Mouse (Mus musculus) CD4-positive, CD25-positive, alpha-beta regulatory T cell (primary cell): ENCODE measurements around the gene Ccer2. TPM values are rescaled to one million over a fixed set of nuclear protein-coding genes. Genes with fewer than 3 reads are reported as not detected.

ENCODE experiments used
- polyA plus RNA-seq: library from polyadenylated mRNA; unstranded; fragments of 100-300 nt; shearing (Covaris generic); gene quantifications from one replicate; pipeline ENCODE4 v1.2.1, GENCODE M21; 2017

The Ccer2 gene
- polyA plus RNA-seq = not detected

DNA sequence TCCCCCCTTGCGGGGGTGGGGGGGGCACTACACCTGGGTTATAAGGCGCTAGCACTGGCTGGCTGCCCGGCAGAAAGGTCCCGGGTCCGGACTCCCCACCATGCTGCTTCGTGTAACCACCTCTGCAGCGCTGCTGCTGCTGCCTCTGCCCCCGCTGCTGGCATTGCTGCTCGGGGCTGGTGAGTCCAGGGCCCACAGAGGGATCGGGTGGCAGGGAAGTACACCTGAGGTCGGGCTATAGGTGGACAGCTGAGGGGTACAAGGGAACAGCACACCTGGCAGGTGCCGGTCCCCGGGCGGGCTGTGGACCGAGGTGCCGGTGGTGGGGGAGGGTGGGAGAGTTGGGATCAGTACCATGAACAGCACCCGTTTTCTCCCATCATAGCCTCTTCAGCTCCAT is at the start of gene Ccer2:
Ccer2 (plus strand) TSS at position 96 of the 400 bp plus-strand sequence.

DNA sequence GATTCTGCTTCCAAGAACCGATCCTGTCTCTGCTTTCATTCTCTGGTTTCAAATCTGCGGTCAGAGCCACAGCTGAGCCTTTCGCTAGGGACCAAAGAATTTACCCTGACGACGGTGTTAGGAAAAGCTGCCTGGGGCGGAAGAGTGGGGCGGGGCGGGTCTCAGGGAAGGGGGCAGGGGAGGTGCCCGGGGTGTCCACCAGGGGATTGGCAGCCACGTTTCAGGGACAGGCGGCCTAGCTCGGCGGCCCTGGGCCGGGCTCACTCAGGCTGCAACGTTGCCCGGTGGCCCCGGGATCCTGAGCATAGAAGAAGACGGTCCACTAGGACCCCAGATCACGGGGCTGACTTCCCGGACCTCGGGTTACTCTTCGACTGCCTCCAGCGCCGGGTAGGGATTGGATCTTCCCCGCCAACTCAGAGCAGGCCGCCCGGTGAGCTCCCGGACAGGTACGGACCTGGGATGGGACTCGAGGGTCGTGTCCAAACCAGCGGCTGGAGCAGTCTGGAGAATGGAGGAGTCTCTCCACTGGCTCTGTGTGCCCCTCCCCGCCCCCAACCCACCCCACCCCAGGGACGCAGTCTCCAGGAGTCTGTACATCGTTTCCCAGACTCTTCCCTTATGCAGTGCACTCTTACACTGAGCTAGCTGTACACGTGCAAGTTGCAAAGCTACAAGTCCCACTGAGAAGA is 39.2 kb upstream of the Ccer2 start, which contains the start of gene Fbxo17:
Fbxo17 (plus strand) TSS at position 215 of the 692 bp plus-strand sequence.

DNA sequence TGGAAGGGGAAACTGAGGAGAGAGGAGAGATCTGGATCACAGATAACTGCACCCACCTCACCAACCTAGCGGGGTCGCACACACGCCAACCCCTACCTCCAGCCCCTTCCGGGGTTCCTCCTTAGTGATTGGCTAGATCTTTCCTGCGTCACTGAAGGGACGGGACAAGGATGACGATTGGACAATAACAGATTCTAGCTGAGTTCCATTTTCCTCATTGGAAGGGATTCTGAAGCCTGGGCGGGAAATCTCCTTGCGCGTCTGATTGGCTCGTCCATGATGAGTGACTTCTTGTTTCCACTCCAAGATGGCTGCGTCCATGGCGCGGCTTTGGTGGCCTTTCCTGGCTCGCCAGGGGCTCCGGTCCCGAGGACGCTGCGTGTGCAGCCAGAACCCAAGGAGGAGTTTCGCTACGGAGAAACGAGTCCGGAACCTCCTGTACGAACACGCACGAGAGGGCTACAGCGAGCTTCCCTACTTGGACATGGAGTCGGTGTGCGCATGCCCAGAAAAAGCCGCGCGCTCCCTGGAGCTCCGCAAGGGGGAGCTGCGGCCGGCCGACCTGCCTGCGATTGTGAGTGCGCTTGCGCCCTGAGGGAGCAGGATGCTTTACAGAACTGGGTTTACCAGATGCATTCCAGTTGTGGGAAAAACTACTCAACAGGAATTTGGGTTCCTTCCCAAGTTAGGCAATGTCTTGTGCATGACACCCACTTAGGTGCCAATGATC is 14.1 kb upstream of the Ccer2 start, which contains the start of the genes Mrps12 and Sars2:
Mrps12 (minus strand) TSS at position 112 of the 730 bp plus-strand sequence.
Sars2 (plus strand) TSS at position 284 of the 730 bp plus-strand sequence.

DNA sequence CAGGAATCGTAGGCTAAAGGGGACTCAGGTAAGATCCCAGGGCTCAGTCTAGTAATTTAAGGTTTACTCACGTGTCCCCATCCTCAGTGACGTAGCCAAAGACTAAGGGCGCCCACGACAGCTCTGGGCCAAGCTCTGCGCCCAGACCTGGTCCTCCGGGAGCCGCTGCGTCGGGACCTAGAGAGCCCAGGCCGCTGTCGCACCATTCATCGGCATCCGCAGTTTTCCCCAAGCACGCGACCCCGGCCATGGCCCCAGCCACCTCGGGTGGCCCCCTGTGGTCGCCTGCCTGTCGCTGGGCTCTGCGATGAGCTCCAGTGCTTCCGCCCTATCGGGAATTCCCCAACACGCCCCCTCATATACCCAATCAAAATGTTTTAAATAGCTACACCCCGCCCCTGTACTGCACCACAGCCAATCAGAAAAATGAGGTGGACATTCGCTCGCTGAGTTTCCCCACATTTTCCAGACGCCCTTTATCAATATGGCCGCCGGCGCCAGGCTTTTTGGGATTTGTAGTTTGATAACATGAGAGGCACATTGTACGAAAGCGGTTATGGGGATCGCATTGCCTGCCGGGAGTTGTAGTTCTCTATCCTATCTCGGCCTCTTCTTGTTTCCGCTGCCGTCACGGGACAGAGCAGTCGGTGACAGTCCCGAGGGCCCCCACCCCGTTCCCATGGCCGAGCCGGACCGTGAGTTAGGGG is 10.4 kb downstream of the Ccer2 start, which contains the start of gene Sirt2:
Sirt2 (plus strand) TSS at position 563 of the 707 bp plus-strand sequence.

DNA sequence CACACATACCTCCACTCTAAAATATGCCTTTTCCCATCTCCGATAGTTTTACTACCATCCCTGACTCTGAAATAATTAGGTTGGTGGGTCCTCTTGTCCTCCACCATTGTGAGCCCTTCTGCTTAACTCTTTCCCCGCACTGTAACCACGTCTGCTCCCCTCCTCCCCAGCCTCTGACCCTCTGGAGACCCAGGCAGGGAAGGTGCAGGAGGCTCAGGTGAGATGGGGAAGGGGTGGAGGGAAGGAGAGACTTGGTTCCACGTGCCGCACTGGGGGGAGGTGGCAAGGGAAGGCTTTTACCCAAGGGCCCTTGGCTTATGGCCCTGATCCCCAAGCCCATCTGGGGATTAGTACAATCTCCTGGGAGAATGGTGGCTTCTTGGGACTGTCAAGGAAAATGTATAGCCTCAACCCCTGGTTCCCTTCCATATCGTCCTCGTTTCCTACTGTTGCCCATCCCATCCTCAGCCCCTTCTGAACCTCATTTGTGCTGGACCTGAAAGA is 11.5 kb downstream of the Ccer2 start, which contains the start of gene Nfkbib:
Nfkbib (minus strand) TSS at position 51 of the 504 bp plus-strand sequence.

DNA sequence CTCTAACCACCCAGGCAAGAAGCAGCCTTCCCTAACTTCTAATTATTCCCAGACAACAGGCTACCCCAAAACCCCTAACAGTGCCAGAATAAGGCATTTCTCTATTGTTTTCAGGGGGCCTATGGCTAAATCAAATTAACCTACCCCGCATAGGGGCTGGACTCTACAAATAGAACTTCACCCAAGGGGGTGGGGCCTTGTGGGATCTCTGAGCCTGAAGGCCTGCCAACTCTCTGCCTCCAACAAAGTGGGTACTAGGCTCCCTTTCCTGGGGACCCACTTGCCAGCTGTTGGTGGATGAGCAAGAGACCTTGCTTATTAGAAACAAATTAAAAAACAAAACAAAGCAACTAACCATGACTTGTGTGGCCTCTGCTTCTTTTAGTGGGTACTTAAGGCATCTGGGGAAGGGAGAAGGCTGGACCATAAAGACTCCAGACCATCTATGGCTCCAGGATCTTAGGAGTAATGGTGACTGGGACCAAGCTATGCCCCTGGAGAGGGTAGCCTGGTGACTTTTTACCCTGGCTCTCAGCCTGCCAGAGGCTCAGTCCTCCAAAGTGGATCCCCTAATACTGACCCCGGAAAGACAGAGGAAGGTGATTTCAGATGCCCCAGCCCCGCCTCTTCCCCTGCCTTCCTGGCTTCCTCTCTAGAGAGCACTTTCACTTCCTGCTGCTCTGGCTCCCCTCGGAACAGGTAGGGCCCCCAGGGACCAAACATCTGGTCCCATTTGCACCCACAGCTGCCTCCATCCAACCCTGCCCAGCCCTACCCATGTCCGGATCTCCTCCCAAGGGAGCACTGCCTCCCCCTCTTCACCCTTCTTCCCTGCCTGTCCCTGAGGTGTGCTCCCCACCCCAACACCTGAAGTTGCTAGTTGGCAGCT is 32.6 kb downstream of the Ccer2 start, which contains the start of gene Rinl:
Rinl (plus strand) TSS at position 663 of the 889 bp plus-strand sequence.

DNA sequence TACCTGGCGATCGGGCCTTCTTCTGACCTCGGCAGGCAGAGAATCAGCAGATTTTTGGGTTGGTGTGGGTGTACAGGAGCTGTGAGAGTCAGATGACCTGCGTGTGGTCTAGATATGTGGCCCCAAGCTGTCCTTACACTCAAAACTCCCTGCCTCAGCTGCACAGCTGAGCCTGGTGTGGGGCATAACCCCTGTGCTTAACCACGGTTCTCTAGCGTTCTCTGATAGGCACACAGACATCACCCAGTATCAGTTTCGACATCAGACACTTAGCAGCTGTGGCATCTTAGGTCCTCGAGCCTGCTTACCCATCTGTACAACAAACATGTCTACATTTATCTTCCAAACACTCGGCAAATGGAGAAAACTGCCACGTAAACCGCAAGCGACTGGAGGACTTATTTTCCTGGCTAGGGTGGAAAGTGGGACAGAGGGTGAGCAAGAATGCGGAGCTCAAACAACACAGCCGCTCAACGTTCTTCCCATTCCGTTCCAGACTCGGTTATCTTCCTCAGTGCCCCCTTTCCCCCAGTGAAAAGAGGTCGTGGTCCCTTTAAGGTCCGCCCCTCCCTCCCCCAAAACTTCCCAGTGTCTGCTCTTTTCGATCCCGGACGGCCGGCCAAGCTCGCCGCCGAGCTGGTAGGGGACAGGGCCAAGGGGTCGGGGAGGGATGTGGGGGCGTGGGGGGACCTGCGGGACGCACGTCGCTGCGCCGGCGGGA is 52.4 kb downstream of the Ccer2 start, which contains the start of gene Hnrnpl:
Hnrnpl (plus strand) TSS at position 321 of the 721 bp plus-strand sequence.

Other genes starting within 250 kb of the Ccer2 start
- gene Ifnl2, start 245.7 kb upstream of the Ccer2 start, polyA plus RNA-seq = not detected
- not detected for gene Ifnl3, start 233.3 kb upstream of the Ccer2 start, polyA plus RNA-seq
- not detected for gene Sycn, start 215.3 kb upstream of the Ccer2 start, polyA plus RNA-seq
- not detected for gene Nccrp1, start 208.9 kb upstream of the Ccer2 start, polyA plus RNA-seq
- 30.0 TPM for gene Samd4b, start 158.0 kb upstream of the Ccer2 start, polyA plus RNA-seq
- 7.7 TPM for gene Pak4, start 158.0 kb upstream of the Ccer2 start, polyA plus RNA-seq
- gene Acp7, start 124.8 kb upstream of the Ccer2 start, polyA plus RNA-seq = not detected
- 3.5 TPM for gene Fbxo27, start 63.3 kb upstream of the Ccer2 start, polyA plus RNA-seq
- gene Fbxo17, start 39.4 kb upstream of the Ccer2 start, polyA plus RNA-seq = 22.9 TPM
- gene Mrps12, start 14.4 kb upstream of the Ccer2 start, polyA plus RNA-seq = 93.4 TPM
- gene Sars2, start 14.2 kb upstream of the Ccer2 start, polyA plus RNA-seq = 20.1 TPM
- 83.6 TPM for gene Sirt2, start 10.6 kb downstream of the Ccer2 start, polyA plus RNA-seq
- 96.6 TPM for gene Nfkbib, start 11.3 kb downstream of the Ccer2 start, polyA plus RNA-seq
- 275 TPM for gene Rinl, start 32.8 kb downstream of the Ccer2 start, polyA plus RNA-seq
- 300 TPM for gene Hnrnpl, start 52.4 kb downstream of the Ccer2 start, polyA plus RNA-seq
- gene Ech1, start 69.0 kb downstream of the Ccer2 start, polyA plus RNA-seq = 196 TPM
- 22.8 TPM for gene Lgals4, start 77.7 kb downstream of the Ccer2 start, polyA plus RNA-seq
- gene Lgals7, start 107.7 kb downstream of the Ccer2 start, polyA plus RNA-seq = 1.3 TPM
- gene Capn12, start 125.2 kb downstream of the Ccer2 start, polyA plus RNA-seq = 0.25 TPM
- 301 TPM for gene Actn4, start 206.2 kb downstream of the Ccer2 start, polyA plus RNA-seq
- gene Eif3k, start 225.7 kb downstream of the Ccer2 start, polyA plus RNA-seq = 330 TPM
- gene Map4k1, start 225.9 kb downstream of the Ccer2 start, polyA plus RNA-seq = 167 TPM